Mouse (Mus musculus): Measurements from ENCODE around the gene Cep95.
A peak's percentile ranks its signal among the peaks of the same experiment; 100 is the strongest.
"Not testable (repeated sequence)": the region's sequence is repeated elsewhere in the genome, so short reads cannot be mapped to it uniquely, and the experiment has no call there.

Cep95 gene

GRCm38 (mm10) chr11:106788775-106789459 lies at the start of gene Cep95, which contains the start of gene Ddx5:
TSS of gene Cep95 (plus strand) at chr11:106789252.
TSS of gene Ddx5 (minus strand) at chr11:106789185.
- DNase-seq (ENCODE audit: low spot score in 2 of 2): peak; percentile 86 to 95

GRCm38 (mm10) chr11:106740724-106741123 lies 48.3 kb upstream of the Cep95 start:
- DNase-seq (ENCODE audit: low spot score in 2 of 2): not testable (repeated sequence)

- peak in 1 of 2 experiments; percentile 42 for DNase-seq (ENCODE audit: low spot score in 2 of 2)
Observed at GRCm38 (mm10) chr11:106741232-106741631, 47.8 kb upstream of the Cep95 start.

- no peak for DNase-seq (ENCODE audit: low spot score in 2 of 2)
Observed at GRCm38 (mm10) chr11:106741826-106742225, 47.2 kb upstream of the Cep95 start.

GRCm38 (mm10) chr11:106742388-106742841 lies 46.6 kb upstream of the Cep95 start:
- DNase-seq (ENCODE audit: low spot score in 2 of 2): no peak

GRCm38 (mm10) chr11:106744949-106745348 lies 44.1 kb upstream of the Cep95 start:
- no peak for DNase-seq (ENCODE audit: low spot score in 2 of 2)

GRCm38 (mm10) chr11:106749557-106750120 lies 39.4 kb upstream of the Cep95 start:
- not testable (repeated sequence) for DNase-seq (ENCODE audit: low spot score in 2 of 2)

GRCm38 (mm10) chr11:106750121-106750751 lies 38.8 kb upstream of the Cep95 start, which contains the start of gene Pecam1:
TSS of gene Pecam1 (minus strand) at chr11:106750628.
- DNase-seq (ENCODE audit: low spot score in 2 of 2): no peak

GRCm38 (mm10) chr11:106751039-106752018 lies 37.7 kb upstream of the Cep95 start, which contains the start of gene Milr1:
TSS of gene Milr1 (plus strand) at chr11:106751226.
- no peak for DNase-seq (ENCODE audit: low spot score in 2 of 2)

- DNase-seq (ENCODE audit: low spot score in 2 of 2): no peak
Observed at GRCm38 (mm10) chr11:106752103-106752502, 36.9 kb upstream of the Cep95 start.

GRCm38 (mm10) chr11:106753314-106753713 lies 35.7 kb upstream of the Cep95 start:
- no peak for DNase-seq (ENCODE audit: low spot score in 2 of 2)

- no peak for DNase-seq (ENCODE audit: low spot score in 2 of 2)
Observed at GRCm38 (mm10) chr11:106755583-106755982, 33.5 kb upstream of the Cep95 start.

- DNase-seq (ENCODE audit: low spot score in 2 of 2): no peak
Observed at GRCm38 (mm10) chr11:106759028-106759427, 30.0 kb upstream of the Cep95 start.

GRCm38 (mm10) chr11:106760511-106760910 lies 28.5 kb upstream of the Cep95 start:
- DNase-seq (ENCODE audit: low spot score in 2 of 2): no peak

- DNase-seq (ENCODE audit: low spot score in 2 of 2): no peak
Observed at GRCm38 (mm10) chr11:106762139-106762799, 26.8 kb upstream of the Cep95 start.

GRCm38 (mm10) chr11:106762800-106763185 lies 26.3 kb upstream of the Cep95 start:
- no peak for DNase-seq (ENCODE audit: low spot score in 2 of 2)

- no peak for DNase-seq (ENCODE audit: low spot score in 2 of 2)
Observed at GRCm38 (mm10) chr11:106766611-106767162, 22.4 kb upstream of the Cep95 start.

GRCm38 (mm10) chr11:106767516-106767915 lies 21.5 kb upstream of the Cep95 start:
- no peak for DNase-seq (ENCODE audit: low spot score in 2 of 2)

GRCm38 (mm10) chr11:106770195-106770974 lies 18.7 kb upstream of the Cep95 start:
- DNase-seq (ENCODE audit: low spot score in 2 of 2): no peak

- no peak for DNase-seq (ENCODE audit: low spot score in 2 of 2)
Observed at GRCm38 (mm10) chr11:106773061-106773460, 16.0 kb upstream of the Cep95 start.

Measured in cerebellum, postnatal 4 days (tissue).